Mouse (Mus musculus): ENCODE data around the gene Cmss1. TPM values are rescaled to one million over a fixed set of nuclear protein-coding genes. Genes with fewer than 3 reads are reported as not detected.

Gene Cmss1
- polyA plus RNA-seq, 1 experiment from 2014 or later: 27.5 TPM

DNA sequence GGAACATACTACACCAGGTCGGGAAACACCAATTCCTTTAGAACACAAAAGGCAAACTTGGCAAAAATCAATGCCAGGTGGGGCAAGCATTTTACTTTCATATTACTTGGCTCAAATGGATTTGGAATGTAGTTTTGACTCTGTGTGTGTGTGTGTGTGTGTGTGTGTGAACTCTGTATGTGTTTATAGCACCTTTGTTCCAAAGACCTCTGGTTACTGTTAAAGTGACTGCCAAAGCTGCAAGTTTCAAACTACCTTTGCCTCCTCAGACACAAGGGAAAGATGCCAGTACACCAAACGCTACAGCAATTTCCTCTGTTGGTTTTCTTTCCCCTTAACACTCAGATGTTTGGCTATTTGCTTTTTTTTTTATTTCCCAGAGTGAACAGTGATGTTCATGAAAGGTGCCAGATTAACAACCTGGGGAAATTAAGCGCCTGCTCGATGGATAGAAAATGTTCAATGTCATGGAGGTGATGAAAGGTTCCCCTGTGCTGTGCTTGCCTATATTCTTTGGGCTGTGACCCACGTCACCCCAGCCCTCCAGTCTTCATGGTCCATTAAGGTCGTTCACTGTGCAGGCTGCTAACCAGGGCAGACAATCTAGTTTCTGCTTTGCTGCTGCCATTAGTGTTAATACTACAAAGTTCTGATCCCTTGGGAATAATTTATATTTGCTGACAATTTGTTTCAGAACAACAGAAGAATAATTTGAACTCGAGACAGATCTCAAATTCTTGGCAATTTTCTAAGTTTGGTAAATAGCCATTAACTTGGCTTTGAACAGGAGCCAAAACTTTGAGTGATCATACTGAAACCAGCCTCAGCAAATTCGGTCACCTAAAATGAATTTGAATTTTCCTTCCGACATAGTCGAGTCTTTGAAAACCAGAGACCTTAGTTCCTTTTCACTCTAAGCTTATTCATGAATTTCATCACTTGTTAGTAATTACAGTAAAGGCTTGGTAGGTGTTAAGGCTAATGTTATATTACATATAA, 161.3 kb downstream of the Cmss1 start:
- H3K27ac ChIP-seq (ENCODE audit: poor library complexity, severe bottlenecking): no peak overlapping the region
- H3K9ac ChIP-seq: no peak overlapping the region
- H3K4me3 ChIP-seq: no peak overlapping the region
- H3K27me3 ChIP-seq (replicated peaks): no peaks in the 10 kb centered on the region
- WGBS: 59% methylated on average over 10 of the region's 10 CpGs
- H3K4me2 ChIP-seq: no peak overlapping the region
- peaks cover 13% of the 10 kb centered on the region; the same call in 1 of the 2 replicates for H3K4me1 ChIP-seq (replicated peaks)
- no peaks in the 10 kb centered on the region for H3K36me3 ChIP-seq
- H3K9me3 ChIP-seq (replicated peaks): 0 out of 2 replicates have a peak, but pooled peaks cover 5% of the 10 kb centered on the region
- ATAC-seq (ENCODE audit: insufficient number of reproducible peaks, low FRiP score): no peak

DNA sequence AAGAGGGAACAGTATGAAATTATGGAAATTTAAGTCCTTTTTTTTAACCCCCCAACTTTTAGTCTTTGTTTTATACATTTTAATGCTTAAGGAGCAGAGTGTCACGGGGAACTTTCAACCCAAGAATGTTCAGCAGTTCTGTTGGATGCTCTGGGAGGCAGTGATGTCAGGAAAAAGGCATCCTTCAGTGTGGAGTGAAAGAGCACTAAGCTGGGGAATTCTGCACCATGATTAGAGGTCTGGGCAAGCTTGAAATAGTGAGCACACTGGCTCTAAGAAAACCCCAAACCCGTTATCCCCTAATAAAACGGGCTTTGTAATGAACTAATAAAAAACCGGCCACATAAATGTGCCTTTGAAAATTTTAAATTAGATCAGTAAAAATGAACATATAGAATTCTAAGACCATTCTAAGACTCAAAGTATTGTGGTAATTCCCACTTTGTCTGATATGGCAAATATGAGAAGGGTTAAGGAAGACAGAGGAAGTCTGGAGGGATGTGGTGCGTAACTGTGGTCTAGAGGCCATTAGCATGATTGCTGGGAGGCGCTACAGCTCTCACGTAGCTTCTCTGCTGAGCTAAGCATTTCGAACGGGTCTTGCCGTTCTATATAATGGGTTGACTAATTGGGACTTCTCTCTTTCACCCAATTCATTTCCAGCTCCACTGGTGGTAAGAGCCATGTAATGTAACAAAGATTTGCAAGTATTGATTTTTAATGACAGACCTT, 165.8 kb downstream of the Cmss1 start:
- Histone ChIP-seq H3K27me3 (replicated peaks) (no peaks in the 10 kb centered on the region), H3K9ac (no peak overlapping the region)

DNA sequence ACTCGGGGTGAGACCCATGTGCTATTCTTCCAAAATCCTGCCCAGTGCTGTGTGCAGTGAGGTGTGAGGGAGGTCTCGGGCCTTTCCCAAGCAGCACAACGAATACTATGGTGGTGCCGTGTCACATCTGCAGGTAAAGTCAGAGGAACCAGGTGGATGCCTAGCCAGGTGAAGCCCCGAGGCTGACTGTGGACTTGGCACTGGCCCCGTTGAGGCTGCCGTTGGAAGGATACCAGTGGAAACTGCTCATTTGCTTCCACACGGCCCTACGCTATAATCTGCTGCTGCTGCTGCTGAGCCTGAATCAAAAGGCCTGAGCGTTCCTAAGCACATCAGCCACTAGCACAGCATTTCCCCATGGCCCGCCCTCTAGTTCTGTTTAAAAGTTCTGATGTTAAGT, 167.5 kb downstream of the Cmss1 start:
- no peaks in the 10 kb centered on the region for H3K36me3 ChIP-seq
- no peaks in the 10 kb centered on the region for H3K27me3 ChIP-seq (replicated peaks)
- H3K4me3 ChIP-seq: no peak overlapping the region
- no peak overlapping the region for H3K9ac ChIP-seq
- H3K9me3 ChIP-seq (replicated peaks): no peaks in the 10 kb centered on the region
- H3K4me1 ChIP-seq (replicated peaks): peaks cover 11% of the 10 kb centered on the region; the same call in 1 of the 2 replicates
- 83% methylated on average over 11 of the region's 11 CpGs for WGBS
- ATAC-seq (ENCODE audit: insufficient number of reproducible peaks, low FRiP score): no peak
- H3K27ac ChIP-seq (ENCODE audit: poor library complexity, severe bottlenecking): no peak overlapping the region
- no peak overlapping the region for H3K4me2 ChIP-seq

More for the DNA sequence above, 165.8 kb downstream of the Cmss1 start:
- H3K4me2 ChIP-seq: no peak overlapping the region
- H3K4me3 ChIP-seq: no peak overlapping the region
- ATAC-seq (ENCODE audit: insufficient number of reproducible peaks, low FRiP score): no peak
- H3K27ac ChIP-seq (ENCODE audit: poor library complexity, severe bottlenecking): no peak overlapping the region
- no peaks in the 10 kb centered on the region for H3K36me3 ChIP-seq
- no peaks in the 10 kb centered on the region for H3K9me3 ChIP-seq (replicated peaks)
- H3K4me1 ChIP-seq (replicated peaks): peaks cover 14% of the 10 kb centered on the region; the same call in 1 of the 2 replicates
- WGBS: 72% methylated on average over 10 of the region's 10 CpGs

DNA sequence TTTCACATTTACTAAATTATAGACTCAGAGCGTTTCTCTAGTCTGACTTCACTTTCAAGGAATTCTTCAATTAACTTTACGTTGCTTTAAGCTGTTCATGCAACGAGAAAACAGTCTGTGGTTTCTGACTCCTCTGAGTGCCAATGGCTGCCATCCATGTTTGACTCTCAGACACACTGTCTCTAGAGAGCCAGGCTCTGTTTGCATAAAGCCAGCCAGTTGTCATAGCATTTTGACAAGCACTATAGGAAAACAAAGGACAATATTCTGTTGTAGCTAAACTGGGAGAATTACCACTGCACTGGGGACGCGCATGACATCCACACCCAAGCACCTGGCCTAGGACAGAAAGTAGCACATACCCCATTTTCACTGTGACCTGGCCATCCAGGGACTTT, 168.4 kb downstream of the Cmss1 start:
- Histone ChIP-seq H3K4me1 (replicated peaks) (peaks cover 11% of the 10 kb centered on the region; the same call in 1 of the 2 replicates), H3K36me3 (no peaks in the 10 kb centered on the region), H3K27ac (ENCODE audit: poor library complexity, severe bottlenecking) (no peak overlapping the region), H3K27me3 (replicated peaks) (no peaks in the 10 kb centered on the region), H3K4me3 (no peak overlapping the region), H3K9ac (no peak overlapping the region), H3K4me2 (no peak overlapping the region), H3K9me3 (replicated peaks) (no peaks in the 10 kb centered on the region)
- WGBS: 79% methylated on average over 5 of the region's 5 CpGs
- no peak for ATAC-seq (ENCODE audit: insufficient number of reproducible peaks, low FRiP score)

DNA sequence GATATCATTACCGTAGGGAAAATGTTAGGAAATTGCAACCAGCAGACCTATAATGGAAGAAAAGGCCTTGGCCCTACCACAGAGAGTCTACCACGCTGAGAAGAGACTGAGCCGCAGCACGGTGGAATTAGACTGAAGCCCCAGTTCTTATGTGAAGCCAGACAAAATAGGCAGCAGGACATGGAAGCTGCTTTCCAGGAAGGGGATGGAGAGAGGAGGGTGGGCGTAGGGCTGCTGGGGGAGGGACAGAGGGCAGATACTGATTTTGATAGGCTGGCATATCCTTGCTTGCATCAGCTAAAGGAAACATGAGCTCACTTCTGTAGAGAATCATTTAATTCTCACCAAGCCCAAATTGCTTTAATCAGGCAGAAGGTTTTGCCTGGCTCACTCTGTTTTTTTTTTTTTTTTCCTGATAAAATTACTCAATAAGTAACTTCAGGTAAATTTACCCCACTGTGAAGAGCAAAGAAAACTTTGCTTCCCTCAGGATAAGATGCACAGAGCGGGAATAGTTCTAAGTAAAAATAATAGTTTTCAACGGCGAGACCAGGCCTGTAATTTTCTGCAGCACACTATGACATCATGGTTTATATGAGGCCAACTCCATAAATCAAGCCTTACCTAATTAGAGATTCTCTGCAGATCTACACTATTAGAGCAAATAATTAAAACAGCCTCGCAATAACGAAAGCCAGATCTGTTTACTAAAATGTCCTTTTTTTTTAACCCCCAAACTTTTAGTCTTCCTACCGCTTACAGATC, 169.0 kb downstream of the Cmss1 start:
- H3K9me3 ChIP-seq (replicated peaks): no peaks in the 10 kb centered on the region
- H3K4me3 ChIP-seq: no peak overlapping the region
- H3K4me1 ChIP-seq (replicated peaks): peaks cover 11% of the 10 kb centered on the region; the same call in 1 of the 2 replicates
- no peak overlapping the region for H3K9ac ChIP-seq
- no peaks in the 10 kb centered on the region for H3K27me3 ChIP-seq (replicated peaks)
- H3K4me2 ChIP-seq: no peak overlapping the region
- no peak for ATAC-seq (ENCODE audit: insufficient number of reproducible peaks, low FRiP score)
- 80% methylated on average over 11 of the region's 11 CpGs for WGBS
- no peaks in the 10 kb centered on the region for H3K36me3 ChIP-seq
- H3K27ac ChIP-seq (ENCODE audit: poor library complexity, severe bottlenecking): no peak overlapping the region

DNA sequence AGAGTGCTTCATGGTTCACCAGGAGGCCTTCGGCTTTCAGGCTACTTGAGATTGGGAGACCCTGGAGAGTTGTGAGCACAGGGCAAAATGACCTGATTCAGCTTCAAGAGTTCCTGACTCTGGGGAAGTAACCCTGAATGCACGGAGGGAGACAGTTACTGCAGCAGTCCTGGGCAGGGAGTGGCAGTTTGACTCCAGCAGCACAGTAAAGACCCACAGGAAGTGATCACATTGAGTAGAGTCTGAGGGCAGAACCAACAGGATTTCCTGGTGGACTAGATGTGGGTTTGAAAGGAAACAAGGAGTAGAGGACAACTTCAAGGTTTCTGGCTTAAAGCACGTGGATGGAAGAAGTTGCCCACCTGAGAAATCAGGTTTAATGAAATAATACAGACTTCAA, 172.0 kb downstream of the Cmss1 start:
- no peak for ATAC-seq (ENCODE audit: insufficient number of reproducible peaks, low FRiP score)
- H3K27me3 ChIP-seq (replicated peaks): no peaks in the 10 kb centered on the region
- H3K27ac ChIP-seq (ENCODE audit: poor library complexity, severe bottlenecking): no peak overlapping the region
- no peak overlapping the region for H3K4me3 ChIP-seq
- 64% methylated on average over 3 of the region's 3 CpGs for WGBS
- H3K36me3 ChIP-seq: no peaks in the 10 kb centered on the region
- no peak overlapping the region for H3K9ac ChIP-seq
- no peaks in the 10 kb centered on the region for H3K9me3 ChIP-seq (replicated peaks)
- no peak overlapping the region for H3K4me2 ChIP-seq
- H3K4me1 ChIP-seq (replicated peaks): peaks cover 3% of the 10 kb centered on the region; the same call in 1 of the 2 replicates

DNA sequence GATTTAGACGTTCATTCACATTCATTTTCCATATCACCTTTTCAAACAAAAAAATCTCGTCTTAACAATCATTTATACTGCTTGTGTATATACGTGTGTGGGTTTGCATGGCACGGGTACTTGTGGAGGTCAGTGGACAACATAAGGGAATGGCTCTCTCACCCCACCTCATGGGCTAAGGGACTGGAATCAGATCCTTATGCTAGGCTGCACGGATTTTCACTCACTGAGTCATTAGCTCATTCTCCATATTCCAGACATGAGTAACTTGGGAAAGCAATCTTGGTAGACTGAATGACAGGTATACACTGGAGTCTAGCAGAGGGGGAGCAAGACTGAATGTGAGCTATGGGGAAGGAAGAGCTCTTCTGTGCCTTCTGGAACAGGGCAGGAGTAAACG, 173.0 kb downstream of the Cmss1 start:
- no peak overlapping the region for H3K9ac ChIP-seq
- no peak overlapping the region for H3K4me2 ChIP-seq
- no peak for ATAC-seq (ENCODE audit: insufficient number of reproducible peaks, low FRiP score)
- H3K4me3 ChIP-seq: no peak overlapping the region
- H3K27ac ChIP-seq (ENCODE audit: poor library complexity, severe bottlenecking): no peak overlapping the region
- no peaks in the 10 kb centered on the region for H3K27me3 ChIP-seq (replicated peaks)
- 83% methylated on average over 6 of the region's 6 CpGs for WGBS
- H3K4me1 ChIP-seq (replicated peaks): peaks cover 9% of the 10 kb centered on the region
- no peaks in the 10 kb centered on the region for H3K9me3 ChIP-seq (replicated peaks)
- no peaks in the 10 kb centered on the region for H3K36me3 ChIP-seq

DNA sequence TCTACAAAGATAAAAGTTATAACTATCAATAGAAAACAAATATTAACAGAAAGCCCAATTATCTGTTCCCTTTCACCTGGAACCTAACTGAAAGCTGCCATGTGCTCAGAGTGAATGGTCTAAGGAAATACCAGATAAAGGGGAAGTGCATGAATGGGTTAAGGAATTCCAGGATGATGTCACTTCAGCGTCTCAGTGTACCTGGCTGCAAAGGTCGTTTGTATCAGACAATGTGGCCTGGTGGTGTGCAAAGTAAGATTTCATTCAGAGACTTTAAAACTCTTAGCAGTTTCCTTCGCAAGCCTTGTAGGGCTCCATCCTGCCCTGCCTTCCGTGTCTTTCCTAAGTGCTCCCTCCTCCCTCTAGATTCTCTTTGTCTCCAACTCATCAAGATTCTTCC, 173.5 kb downstream of the Cmss1 start:
- Histone ChIP-seq H3K4me1 (replicated peaks) (peaks cover 10% of the 10 kb centered on the region), H3K4me2 (no peak overlapping the region), H3K36me3 (no peaks in the 10 kb centered on the region), H3K9ac (no peak overlapping the region), H3K27me3 (replicated peaks) (no peaks in the 10 kb centered on the region), H3K4me3 (no peak overlapping the region), H3K27ac (ENCODE audit: poor library complexity, severe bottlenecking) (no peak overlapping the region), H3K9me3 (replicated peaks) (no peaks in the 10 kb centered on the region)
- ATAC-seq (ENCODE audit: insufficient number of reproducible peaks, low FRiP score): no peak
- WGBS: 58% methylated on average over 4 of the region's 4 CpGs

DNA sequence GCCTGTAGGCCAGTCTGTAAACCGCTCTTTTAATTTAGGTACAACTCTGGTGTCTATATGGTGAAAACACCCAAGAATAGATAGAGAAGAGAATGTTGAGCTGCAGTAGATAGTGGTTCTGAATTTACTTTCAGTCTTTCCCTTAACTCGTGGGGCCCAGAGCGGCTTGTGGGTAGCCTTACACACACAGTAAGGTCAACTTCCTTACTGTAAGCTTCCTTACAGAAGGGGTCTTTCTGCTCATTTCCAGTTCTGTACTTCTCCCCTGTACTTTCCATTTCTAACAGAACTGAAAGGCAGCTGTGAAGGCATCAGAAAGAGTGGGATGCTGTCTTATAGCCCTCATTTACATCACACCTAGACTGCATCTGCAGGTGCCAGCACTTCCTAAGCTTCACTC, 175.4 kb downstream of the Cmss1 start:
- Histone ChIP-seq H3K4me1 (replicated peaks) (peaks cover 24% of the 10 kb centered on the region), H3K36me3 (no peaks in the 10 kb centered on the region), H3K4me3 (no peak overlapping the region), H3K4me2 (no peak overlapping the region), H3K9me3 (replicated peaks) (no peaks in the 10 kb centered on the region), H3K27ac (ENCODE audit: poor library complexity, severe bottlenecking) (no peak overlapping the region), H3K27me3 (replicated peaks) (no peaks in the 10 kb centered on the region), H3K9ac (no peak overlapping the region)
- ATAC-seq (ENCODE audit: insufficient number of reproducible peaks, low FRiP score): no peak
- 83% methylated on average over 3 of the region's 3 CpGs for WGBS

DNA sequence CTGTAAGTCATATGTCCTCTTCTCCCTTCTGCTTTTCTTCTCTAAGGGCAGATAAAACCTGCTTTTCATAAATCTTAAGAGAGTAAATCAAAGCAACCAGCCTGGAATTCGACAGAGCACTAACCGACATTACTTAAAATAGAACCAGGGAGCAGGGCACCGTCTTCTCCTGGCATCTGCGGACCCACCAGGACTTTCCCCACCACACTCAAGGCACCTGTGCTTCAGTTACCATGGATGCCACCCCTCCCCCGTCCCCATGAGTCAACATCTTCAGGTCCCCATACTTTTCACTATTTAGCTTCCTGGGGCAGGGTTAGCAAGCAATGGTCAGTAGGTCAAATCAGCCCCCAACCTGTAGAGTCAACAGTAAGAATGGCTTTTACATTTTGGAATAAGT, 177.7 kb downstream of the Cmss1 start:
- no peak overlapping the region for H3K4me2 ChIP-seq
- no peak overlapping the region for H3K9ac ChIP-seq
- no peak overlapping the region for H3K27ac ChIP-seq (ENCODE audit: poor library complexity, severe bottlenecking)
- no peak for ATAC-seq (ENCODE audit: insufficient number of reproducible peaks, low FRiP score)
- H3K4me3 ChIP-seq: no peak overlapping the region
- no peaks in the 10 kb centered on the region for H3K9me3 ChIP-seq (replicated peaks)
- peaks cover 34% of the 10 kb centered on the region for H3K4me1 ChIP-seq (replicated peaks)
- H3K36me3 ChIP-seq: no peaks in the 10 kb centered on the region
- 56% methylated on average over 5 of the region's 5 CpGs for WGBS
- H3K27me3 ChIP-seq (replicated peaks): no peaks in the 10 kb centered on the region
